Mouse (Mus musculus) thymus, adult 2 months (tissue): ENCODE measurements at regions not wholly inside any gene's neighbourhood (a gene's known extent, or its start where the extent isn't known, plus 50 kb on each side); places are given as distances from the start of the nearest gene placed in this dataset.

Source experiments
- CTCF ChIP-seq: fragments of 200-500 bp; IDR thresholded peaks from 2 replicates; pipeline ENCODE4 v1.5.1; 2012; ENCODE audit warnings: mild to moderate bottlenecking, control low read depth, low read length, moderate library complexity, borderline replicate concordance; ENCODE audit not compliant: control insufficient read depth, poor library complexity, insufficient read depth; ENCODE audit errors: extremely low read depth
- POLR2A ChIP-seq: fragments of 200-500 bp; IDR thresholded peaks from 2 replicates; pipeline ENCODE4 v1.6.1; 2012; ENCODE audit warnings: mild to moderate bottlenecking, low read length, control low read depth, moderate library complexity; ENCODE audit not compliant: control insufficient read depth, poor library complexity, insufficient read depth; ENCODE audit errors: extremely low read depth

DNA sequence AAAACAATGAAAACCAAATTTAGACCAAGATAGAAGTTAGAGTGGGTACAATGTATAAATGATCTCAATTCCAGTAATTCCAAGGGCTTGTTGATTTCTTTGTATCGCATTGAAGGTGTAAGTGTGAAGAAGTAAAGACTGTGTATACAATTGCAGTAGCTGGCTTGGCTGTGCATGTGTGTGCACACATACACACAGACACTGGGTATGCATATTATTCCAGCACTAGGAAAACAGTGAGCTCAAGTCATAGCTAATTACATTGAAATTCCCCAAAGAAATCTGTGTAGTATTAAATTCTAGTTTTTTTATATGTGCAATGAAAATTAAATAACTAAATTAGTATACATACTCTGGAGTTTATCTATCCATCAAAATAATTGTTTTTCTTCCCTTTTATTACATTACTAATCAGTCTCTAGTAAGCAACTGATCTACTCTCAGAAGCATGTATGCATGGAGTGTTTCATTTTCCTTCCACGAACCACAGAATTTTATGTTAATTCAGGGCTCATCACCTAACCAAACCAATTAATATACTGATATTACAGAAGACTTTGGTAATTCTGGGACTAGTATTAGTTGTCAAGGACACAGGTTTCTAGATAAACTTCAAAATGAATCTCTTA lies 56.5 kb downstream of the Gm8797 start:
- TF ChIP-seq POLR2A (no peak), CTCF (no peak)
